Mouse (Mus musculus) kidney, adult 8-10 months (tissue): Measurements from ENCODE around the gene Nnmt.

Source experiments
- DNase-seq, 2 experiments: peaks; one replicate each; pipeline ENCODE4 v3.0.0; 2022

Nnmt gene

GRCm38 (mm10) chr9:48635576-48636350, 30.8 kb upstream of the Nnmt start:
- DNase-seq: no peak

GRCm38 (mm10) chr9:48633147-48633546, 28.2 kb upstream of the Nnmt start:
- no peak for DNase-seq

GRCm38 (mm10) chr9:48619268-48619667, 14.3 kb upstream of the Nnmt start:
- DNase-seq: no peak

- peak; percentile 36 to 66 for DNase-seq
These were observed 13.6 kb upstream of the Nnmt start for GRCm38 (mm10) chr9:48618589-48618988.

- peak; percentile 11 to 12 for DNase-seq
These were observed 13.2 kb upstream of the Nnmt start for GRCm38 (mm10) chr9:48618111-48618510.

GRCm38 (mm10) chr9:48617511-48618010, 12.6 kb upstream of the Nnmt start:
- no peak for DNase-seq

- no peak for DNase-seq
These were observed 8.3 kb upstream of the Nnmt start for GRCm38 (mm10) chr9:48613221-48613620.

- peak in 1 of 2 experiments; percentile 22 for DNase-seq
These were observed 7.6 kb upstream of the Nnmt start for GRCm38 (mm10) chr9:48612542-48612941.

GRCm38 (mm10) chr9:48611032-48611431, 6.1 kb upstream of the Nnmt start:
- DNase-seq: no peak

GRCm38 (mm10) chr9:48609734-48610133, 4.8 kb upstream of the Nnmt start:
- no peak for DNase-seq

- DNase-seq: no peak
These were observed 2.5 kb upstream of the Nnmt start for GRCm38 (mm10) chr9:48607417-48607816.

GRCm38 (mm10) chr9:48606171-48606570, 1.2 kb upstream of the Nnmt start:
- no peak for DNase-seq

GRCm38 (mm10) chr9:48605697-48606096, 744 bp upstream of the Nnmt start:
- no peak for DNase-seq

- no peak for DNase-seq
These were observed 727 bp downstream of the Nnmt start for GRCm38 (mm10) chr9:48604226-48604625.

- DNase-seq: no peak
These were observed 4.1 kb downstream of the Nnmt start for GRCm38 (mm10) chr9:48600881-48601280.

GRCm38 (mm10) chr9:48600066-48600465, 4.9 kb downstream of the Nnmt start:
- no peak for DNase-seq

- no peak for DNase-seq
These were observed 7.5 kb downstream of the Nnmt start for GRCm38 (mm10) chr9:48597494-48597893.

GRCm38 (mm10) chr9:48596924-48597323, 8.0 kb downstream of the Nnmt start:
- no peak for DNase-seq

GRCm38 (mm10) chr9:48593915-48594314, 11.0 kb downstream of the Nnmt start:
- DNase-seq: no peak

- DNase-seq: no peak
These were observed 14.3 kb downstream of the Nnmt start for GRCm38 (mm10) chr9:48590606-48591005.

- DNase-seq: peak; percentile 6 to 54
These were observed 18.6 kb downstream of the Nnmt start for GRCm38 (mm10) chr9:48586332-48586731.

- DNase-seq: no peak
These were observed 24.1 kb downstream of the Nnmt start for GRCm38 (mm10) chr9:48580808-48581207.

- DNase-seq: no peak
These were observed 42.6 kb downstream of the Nnmt start for GRCm38 (mm10) chr9:48562388-48562787.

GRCm38 (mm10) chr9:48559482-48560139, 45.3 kb downstream of the Nnmt start:
- DNase-seq: peak in 1 of 2 experiments; percentile 53
